Mouse (Mus musculus) brain, embryonic 14.5 days (tissue): Measurements from ENCODE around the gene Nars2.
"Not testable (repeated sequence)": the region's sequence is repeated elsewhere in the genome, so short reads cannot be mapped to it uniquely, and the experiment has no call there.

Experiments
- CTCF ChIP-seq: fragments of 200-500 bp; IDR thresholded peaks from 2 replicates; pipeline ENCODE4 v1.5.1; 2012; ENCODE audit warnings: inconsistent platforms, mild to moderate bottlenecking, moderate library complexity, borderline replicate concordance; ENCODE audit not compliant: insufficient read depth, insufficient read length; ENCODE audit errors: extremely low read depth
- POLR2A ChIP-seq: fragments of 200-500 bp; IDR thresholded peaks from 2 replicates; pipeline ENCODE4 v1.6.1; 2012; ENCODE audit warnings: mild to moderate bottlenecking, inconsistent platforms, borderline replicate concordance; ENCODE audit not compliant: poor library complexity, insufficient read depth, insufficient read length, severe bottlenecking; ENCODE audit errors: extremely low read depth

DNA sequence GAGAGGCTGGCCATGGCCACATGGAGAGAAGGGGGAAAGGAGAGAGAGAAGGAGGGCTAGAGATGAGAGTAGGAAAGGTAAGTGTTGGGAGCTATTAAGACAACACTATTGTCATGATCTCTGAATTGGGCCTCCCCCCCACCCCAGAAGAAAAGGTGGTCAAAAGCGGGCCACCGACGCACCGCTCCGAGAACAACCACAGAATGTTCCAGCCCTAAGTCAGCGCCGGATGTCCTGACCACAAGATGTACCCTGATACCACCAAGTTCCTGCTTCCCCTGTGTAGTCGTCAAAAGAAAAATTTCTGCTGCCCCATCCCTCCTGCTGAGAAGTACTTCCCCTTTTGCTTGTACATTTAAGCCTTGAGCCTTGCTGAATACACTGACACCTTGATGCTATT is 4.8 kb upstream of the Nars2 start:
- not testable (repeated sequence) for TF ChIP-seq CTCF, POLR2A
